Mouse (Mus musculus) ES-E14 (cell line): ENCODE results near the gene Cntn4. TPM values are rescaled to one million over a fixed set of nuclear protein-coding genes. Genes with fewer than 3 reads are reported as not detected.
A peak's percentile ranks its signal among the peaks of the same experiment; 100 is the strongest.

ENCODE experiments used
- DNase-seq: peaks from one replicate; pipeline ENCODE4 v3.0.0-alpha.2; 2013; ENCODE audit warnings: low read depth, low spot score
- H3K27ac ChIP-seq: 2 replicates; pipeline ENCODE4 v1.5.1; 2012; ENCODE audit warnings: low read depth, mild to moderate bottlenecking, low read length, moderate library complexity, mixed read lengths; ENCODE audit not compliant: poor library complexity, insufficient read depth, severe bottlenecking
- H3K36me3 ChIP-seq: 2 replicates; pipeline ENCODE4 v1.6.1; 2012; ENCODE audit warnings: mild to moderate bottlenecking, low read length, moderate library complexity, mixed read lengths; ENCODE audit not compliant: control insufficient read depth, poor library complexity, insufficient read depth, severe bottlenecking
- H3K4me1 ChIP-seq, 2 experiments: fragments of 150-350 bp in 1 of 2; sonication (generic) in 1 of 2; 2 replicates each; pipeline ENCODE4 v1.6.1; 2012; ENCODE audit warnings: low read length in 2 of 2, mild to moderate bottlenecking in 1 of 2, mixed read lengths in 1 of 2; ENCODE audit not compliant: control insufficient read depth in 2 of 2, insufficient read depth in 2 of 2, poor library complexity in 1 of 2
- H3K4me3 ChIP-seq, 2 experiments: fragments of 150-350 bp in 1 of 2; sonication (generic) in 1 of 2; 2 replicates each; pipeline ENCODE4 v1.5.1; 2012; ENCODE audit warnings: low read length in 2 of 2, low read depth in 1 of 2, mild to moderate bottlenecking in 1 of 2, mixed read lengths in 1 of 2; ENCODE audit not compliant: insufficient read depth in 1 of 2, poor library complexity in 1 of 2, severe bottlenecking in 1 of 2
- H3K9ac ChIP-seq: 2 replicates; pipeline ENCODE4 v1.6.1; 2012; ENCODE audit warnings: low read depth, mild to moderate bottlenecking, low read length, mixed read lengths; ENCODE audit not compliant: poor library complexity, insufficient read depth, severe bottlenecking
- H3K9me3 ChIP-seq: fragments of 150-350 bp; sonication (generic); 2 replicates; pipeline ENCODE4 v1.6.1; 2012; ENCODE audit warnings: low read depth, mild to moderate bottlenecking, low read length; ENCODE audit not compliant: control insufficient read depth, insufficient read depth
- CHD2 ChIP-seq: IDR thresholded peaks from 2 replicates; pipeline ENCODE4 v1.6.1; 2014; ENCODE audit warnings: mild to moderate bottlenecking, low read depth, low read length, inconsistent platforms
- HCFC1 ChIP-seq: IDR thresholded peaks from 2 replicates; pipeline ENCODE4 v1.6.1; 2012; ENCODE audit warnings: low read length, inconsistent platforms, borderline replicate concordance; ENCODE audit not compliant: insufficient read depth
- MAFK ChIP-seq: IDR thresholded peaks from 2 replicates; pipeline ENCODE4 v1.6.1; 2014; ENCODE audit warnings: mild to moderate bottlenecking, low read depth, low read length, inconsistent platforms; ENCODE audit not compliant: insufficient read depth
- ZC3H11A ChIP-seq: IDR thresholded peaks from 2 replicates; pipeline ENCODE4 v1.6.1; 2012; ENCODE audit warnings: low read depth, mild to moderate bottlenecking, inconsistent platforms, low read length, borderline replicate concordance
- ZNF384 ChIP-seq: IDR thresholded peaks from 2 replicates; pipeline ENCODE4 v1.6.1; 2012; ENCODE audit warnings: low read depth, low read length, inconsistent platforms
- in situ Hi-C, 2 experiments: fragments of 600-800 bp; cut with MboI; formaldehyde crosslinking; loops; one replicate each; pipeline ENCODE4 v1.15.1; 2025; ENCODE audit warnings: low sequenced_read_pairs in 2 of 2, inconsistent platforms in 1 of 2; ENCODE audit not compliant: unreplicated experiment in 2 of 2
- total RNA-seq: library from RNA; depleted of rRNA; stranded (reverse); fragments of 300-350 nt; gene quantifications from 2 replicates; pipeline ENCODE4 v1.2.3, GENCODE M21; 2012

The Cntn4 gene
- total RNA-seq, 1 experiment: 0.80 TPM

GRCm38 (mm10) chr6:106496303-106496702, 818.8 kb downstream of the Cntn4 start:
- Histone ChIP-seq H3K36me3 (no peaks in the 10 kb centered on the region), H3K9me3 (no peaks in the 10 kb centered on the region), H3K4me3 (no peak overlapping the region), H3K27ac (no peak overlapping the region), H3K4me1 (no peaks in the 10 kb centered on the region), H3K9ac (no peak overlapping the region)
- in situ Hi-C loops: no loop called here
- TF ChIP-seq HCFC1: no peak
- TF ChIP-seq MAFK: no peak
- no peak for TF ChIP-seq ZNF384
- DNase-seq: no peak

GRCm38 (mm10) chr6:106499166-106499565, 821.7 kb downstream of the Cntn4 start:
- Histone ChIP-seq H3K9me3 (no peaks in the 10 kb centered on the region), H3K27ac (no peak overlapping the region), H3K9ac (no peak overlapping the region), H3K4me1 (no peaks in the 10 kb centered on the region), H3K4me3 (no peak overlapping the region), H3K36me3 (no peaks in the 10 kb centered on the region)
- no peak for DNase-seq
- in situ Hi-C loops: no loop called here
- TF ChIP-seq CHD2 (no peak), ZC3H11A (no peak), MAFK (no peak), ZNF384 (no peak), HCFC1 (no peak)

GRCm38 (mm10) chr6:106503961-106504360, 826.5 kb downstream of the Cntn4 start:
- no peaks in the 10 kb centered on the region for H3K36me3 ChIP-seq
- no peaks in the 10 kb centered on the region for H3K4me1 ChIP-seq
- in situ Hi-C loops: no loop called here
- H3K27ac ChIP-seq: no peak overlapping the region
- TF ChIP-seq ZC3H11A (no peak), ZNF384 (no peak), MAFK (no peak), HCFC1 (no peak), CHD2 (no peak)
- no peaks in the 10 kb centered on the region for H3K9me3 ChIP-seq
- no peak for DNase-seq
- no peak overlapping the region for H3K4me3 ChIP-seq
- no peak overlapping the region for H3K9ac ChIP-seq

- in situ Hi-C loops: no loop called here
- H3K9ac ChIP-seq: no peak overlapping the region
- no peak overlapping the region for H3K4me3 ChIP-seq
- H3K36me3 ChIP-seq: no peaks in the 10 kb centered on the region
- no peak for TF ChIP-seq CHD2
- TF ChIP-seq HCFC1: no peak
- no peak for TF ChIP-seq MAFK
- TF ChIP-seq ZC3H11A: no peak
- TF ChIP-seq ZNF384: no peak
- H3K27ac ChIP-seq: no peak overlapping the region
- DNase-seq: peak; percentile 1
- H3K4me1 ChIP-seq: no peaks in the 10 kb centered on the region
- H3K9me3 ChIP-seq: no peaks in the 10 kb centered on the region
Observed at GRCm38 (mm10) chr6:106520367-106520766, 842.9 kb downstream of the Cntn4 start.

DNA sequence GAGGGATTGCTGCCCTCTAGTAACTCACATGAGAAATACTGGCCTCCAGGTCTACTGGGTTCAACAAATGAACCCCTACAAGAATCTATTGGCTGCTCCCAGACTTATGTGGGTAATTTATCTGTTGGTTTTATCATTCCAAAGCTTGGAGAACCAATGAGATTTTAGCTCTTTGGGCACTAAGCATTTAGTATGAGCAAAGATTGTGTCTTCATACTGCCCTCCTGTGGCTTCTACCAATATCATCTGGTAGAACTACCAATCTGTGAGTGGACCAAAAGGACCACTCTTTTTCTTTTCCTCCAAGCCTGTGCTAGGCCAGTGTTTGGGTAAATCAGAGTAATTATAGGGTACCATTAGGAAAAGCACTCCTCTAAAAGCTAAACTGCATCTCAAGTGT, 866.0 kb downstream of the Cntn4 start:
- in situ Hi-C loops: no loop called here
- TF ChIP-seq CHD2 (no peak), MAFK (no peak), ZC3H11A (no peak), ZNF384 (no peak), HCFC1 (no peak)
- Histone ChIP-seq H3K4me3 (no peak overlapping the region), H3K9me3 (no peaks in the 10 kb centered on the region), H3K36me3 (no peaks in the 10 kb centered on the region), H3K9ac (no peak overlapping the region), H3K4me1 (no peaks in the 10 kb centered on the region), H3K27ac (no peak overlapping the region)
- no peak for DNase-seq
